Mouse (Mus musculus) midbrain, embryonic 13.5 days (tissue): ENCODE results near the gene Trim80. TPM values are rescaled to one million over a fixed set of nuclear protein-coding genes. Genes with fewer than 3 reads are reported as not detected.
"Not testable (repeated sequence)": the region's sequence is repeated elsewhere in the genome, so short reads cannot be mapped to it uniquely, and the experiment has no call there.

Experiments
- ATAC-seq: fragments of 200-750 bp; cut with Nextera tagmentation; 2 replicates; pipeline ENCODE4 v1.8.0; 2017; ENCODE audit warnings: mild to moderate bottlenecking, moderate TSS enrichment, moderate library complexity
- H3K27ac ChIP-seq: fragments of 300-500 bp; sonication (generic); 2 replicates; pipeline ENCODE4 v1.5.1; 2015; ENCODE audit warnings: inconsistent platforms, mild to moderate bottlenecking, moderate library complexity
- H3K27me3 ChIP-seq: fragments of 300-500 bp; sonication (generic); 2 replicates; pipeline ENCODE4 v1.6.1; 2015; ENCODE audit warnings: mild to moderate bottlenecking, inconsistent platforms
- H3K36me3 ChIP-seq: fragments of 300-500 bp; sonication (generic); 2 replicates; pipeline ENCODE4 v1.6.1; 2015; ENCODE audit warnings: mild to moderate bottlenecking, inconsistent platforms
- H3K4me1 ChIP-seq: fragments of 300-500 bp; sonication (generic); replicated peaks from 2 replicates; pipeline ENCODE4 v1.6.1; 2015; ENCODE audit warnings: inconsistent platforms
- H3K4me2 ChIP-seq: fragments of 300-500 bp; sonication (generic); replicated peaks from 2 replicates; pipeline ENCODE4 v1.6.1; 2015; ENCODE audit warnings: moderate library complexity, mild to moderate bottlenecking, inconsistent platforms
- H3K4me3 ChIP-seq: fragments of 300-500 bp; sonication (generic); replicated peaks from 2 replicates; pipeline ENCODE4 v1.5.1; 2015; ENCODE audit warnings: mild to moderate bottlenecking, inconsistent platforms
- H3K9ac ChIP-seq: fragments of 300-500 bp; sonication (generic); replicated peaks from 2 replicates; pipeline ENCODE4 v1.6.1; 2015; ENCODE audit warnings: mild to moderate bottlenecking, inconsistent platforms
- H3K9me3 ChIP-seq: fragments of 300-500 bp; sonication (generic); 2 replicates; pipeline ENCODE4 v1.6.1; 2016; ENCODE audit warnings: mild to moderate bottlenecking, inconsistent platforms
- WGBS: fragments of 180-500 bp; shearing (Covaris S2); methylation state at CpG from one replicate; pipeline ENCODE4 v1.1.7; 2015; 5-methylcytosine and 5-hydroxymethylcytosine counted together
- polyA plus RNA-seq: library from polyadenylated mRNA; unstranded; fragments of >200 nt; fragmentation: Nextera tagmentation; extraction: Ambion mirVana; gene quantifications from 2 replicates; pipeline ENCODE4 v1.2.1, GENCODE M21; 2015

Trim80 gene
- polyA plus RNA-seq, 1 experiment from 2014 or later = not detected

- Histone ChIP-seq H3K4me1 (peaks cover 40% of the 10 kb centered on the region), H3K4me3 (no peak overlapping the region), H3K4me2 (0 out of 2 replicates have a peak overlapping the region, but pooled peaks have one; percentile 17), H3K27me3 (no peaks in the 10 kb centered on the region), H3K9me3 (no peaks in the 10 kb centered on the region), H3K36me3 (no peaks in the 10 kb centered on the region), H3K9ac (peak overlapping the region; percentile 24; the same call in 1 of the 2 replicates), H3K27ac (no peak overlapping the region)
- 0 out of 2 replicates have a peak, but pooled peaks have one; percentile 1 for ATAC-seq
- WGBS = 26% methylated on average over 15 of the region's 15 CpGs
These were observed 33.4 kb downstream of the Trim80 start for GRCm38 (mm10) chr11:115473626-115474275.

DNA sequence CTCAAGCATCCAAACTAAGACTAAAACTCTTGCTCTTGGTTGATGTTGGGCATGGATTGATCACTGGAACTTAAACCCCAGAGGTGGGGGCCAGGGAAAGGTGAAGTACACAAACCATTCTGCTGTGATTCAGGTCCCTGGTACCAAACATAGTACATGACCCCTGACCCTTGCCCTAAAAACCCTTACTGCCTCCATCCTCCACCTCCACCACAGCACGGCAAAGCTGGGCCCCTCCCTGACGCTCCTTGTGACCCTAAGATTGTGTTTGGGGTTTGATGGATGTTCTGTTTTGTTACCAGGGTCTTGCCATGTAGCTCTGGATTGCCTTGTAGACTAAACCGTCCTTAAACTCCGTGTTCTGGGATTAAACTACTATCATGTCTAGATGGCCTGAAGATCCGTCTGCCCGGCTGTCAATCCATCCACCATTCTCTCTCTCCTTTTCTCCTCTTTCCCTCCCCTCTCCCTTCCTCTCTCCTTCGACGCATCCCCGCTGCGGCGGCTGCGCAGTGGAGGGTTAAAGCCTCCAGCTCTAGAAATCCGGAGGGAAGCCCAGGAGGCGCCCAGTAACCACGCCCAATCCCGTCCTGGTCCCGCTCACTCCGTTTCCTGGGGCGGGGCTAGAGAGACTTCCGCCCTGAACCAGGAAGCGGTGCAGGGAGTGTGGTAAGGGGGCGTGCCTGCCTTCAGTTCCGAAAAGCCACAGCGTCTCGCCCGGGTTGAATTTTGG lies 34.8 kb downstream of the Trim80 start, which contains the start of gene Armc7:
Gene Armc7, plus strand, starts transcription at position 643 of the 733 bp plus-strand sequence.
- Histone ChIP-seq H3K4me1 (peaks cover 40% of the 10 kb centered on the region), H3K36me3 (peaks cover 5% of the 10 kb centered on the region; the same call in 1 of the 2 replicates), H3K27ac (peak within 1 kb of the TSS; percentile 86), H3K9me3 (no peaks in the 10 kb centered on the region), H3K9ac (peak within 1 kb of the TSS; percentile 84), H3K27me3 (no peaks in the 10 kb centered on the region), H3K4me2 (peak within 1 kb of the TSS; percentile 85), H3K4me3 (peak within 1 kb of the TSS; percentile 93)
- ATAC-seq = peak; percentile 97
- WGBS = under 1% methylated on average over 26 of the region's 26 CpGs

DNA sequence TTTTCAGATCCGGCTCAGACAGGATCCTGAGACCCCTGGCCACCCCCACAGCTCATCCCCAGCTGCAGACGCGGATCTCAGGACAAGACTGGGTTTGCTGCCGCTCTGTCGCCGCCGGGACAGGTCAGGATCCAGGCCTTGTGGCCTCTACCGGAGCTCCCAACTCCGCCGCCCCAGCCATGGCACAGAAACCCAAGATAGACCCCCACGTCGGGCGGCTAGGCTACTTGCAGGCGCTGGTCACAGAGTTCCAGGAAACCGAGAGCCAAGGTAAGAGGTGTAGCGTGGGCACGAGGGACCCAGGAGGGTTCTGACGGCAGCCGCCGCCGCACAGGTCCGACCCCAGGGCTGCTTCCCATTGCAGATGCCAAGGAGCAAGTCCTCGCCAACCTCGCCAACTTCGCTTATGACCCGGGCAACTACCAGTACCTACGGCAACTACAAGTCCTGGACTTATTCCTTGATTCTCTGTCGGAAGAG lies 35.5 kb downstream of the Trim80 start:
- ATAC-seq = no peak; the same call in 1 of the 2 replicates
- Histone ChIP-seq H3K4me1 (peaks cover 40% of the 10 kb centered on the region), H3K4me3 (peak overlapping the region; percentile 93), H3K36me3 (peaks cover 6% of the 10 kb centered on the region; the same call in 1 of the 2 replicates), H3K27me3 (no peaks in the 10 kb centered on the region), H3K4me2 (peak overlapping the region; percentile 85), H3K9me3 (no peaks in the 10 kb centered on the region), H3K9ac (peak overlapping the region; percentile 84), H3K27ac (peak overlapping the region; percentile 86; the same call in 1 of the 2 replicates)
- 5% methylated on average over 28 of the region's 28 CpGs for WGBS

DNA sequence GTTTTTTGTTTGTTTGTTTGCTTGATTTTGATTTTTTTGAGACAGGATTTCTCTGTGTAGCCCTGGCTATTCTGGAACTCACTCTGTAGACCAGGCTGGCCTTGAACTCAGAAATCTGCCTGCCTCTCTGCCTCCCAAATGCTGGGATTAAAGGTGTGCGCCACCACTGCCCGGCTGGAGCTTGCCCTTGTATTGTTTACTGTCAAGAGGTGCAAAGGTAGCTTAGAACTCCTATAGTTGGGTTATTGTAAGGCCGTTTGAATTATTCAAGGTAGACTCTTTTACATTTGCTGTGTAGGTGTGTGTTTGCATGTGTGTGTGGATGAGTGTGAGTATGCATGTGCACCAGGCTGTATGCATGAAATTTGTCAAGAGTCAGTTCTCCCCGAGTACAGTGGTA lies 36.3 kb downstream of the Trim80 start:
- H3K27me3 ChIP-seq, H3K36me3 ChIP-seq, H3K27ac ChIP-seq, H3K9me3 ChIP-seq, ATAC-seq: not testable (repeated sequence)
- WGBS = 86% methylated on average over 4 of the region's 4 CpGs
- Histone ChIP-seq H3K9ac (peak overlapping the region; percentile 84), H3K4me3 (peak overlapping the region; percentile 93), H3K4me1 (peaks cover 40% of the 10 kb centered on the region), H3K4me2 (peak overlapping the region; percentile 85)

- WGBS = 92% methylated on average over 7 of the region's 7 CpGs
- peaks cover 11% of the 10 kb centered on the region for H3K36me3 ChIP-seq
- not testable (repeated sequence) for H3K27ac ChIP-seq, ATAC-seq, H3K27me3 ChIP-seq, H3K9me3 ChIP-seq, H3K4me2 ChIP-seq
- H3K4me3 ChIP-seq = 0 out of 2 replicates have a peak overlapping the region, but pooled peaks have one; percentile 93
- H3K9ac ChIP-seq = peak overlapping the region; percentile 24; the same call in 1 of the 2 replicates
- peaks cover 40% of the 10 kb centered on the region for H3K4me1 ChIP-seq
These were observed 37.0 kb downstream of the Trim80 start for GRCm38 (mm10) chr11:115477388-115477787.

DNA sequence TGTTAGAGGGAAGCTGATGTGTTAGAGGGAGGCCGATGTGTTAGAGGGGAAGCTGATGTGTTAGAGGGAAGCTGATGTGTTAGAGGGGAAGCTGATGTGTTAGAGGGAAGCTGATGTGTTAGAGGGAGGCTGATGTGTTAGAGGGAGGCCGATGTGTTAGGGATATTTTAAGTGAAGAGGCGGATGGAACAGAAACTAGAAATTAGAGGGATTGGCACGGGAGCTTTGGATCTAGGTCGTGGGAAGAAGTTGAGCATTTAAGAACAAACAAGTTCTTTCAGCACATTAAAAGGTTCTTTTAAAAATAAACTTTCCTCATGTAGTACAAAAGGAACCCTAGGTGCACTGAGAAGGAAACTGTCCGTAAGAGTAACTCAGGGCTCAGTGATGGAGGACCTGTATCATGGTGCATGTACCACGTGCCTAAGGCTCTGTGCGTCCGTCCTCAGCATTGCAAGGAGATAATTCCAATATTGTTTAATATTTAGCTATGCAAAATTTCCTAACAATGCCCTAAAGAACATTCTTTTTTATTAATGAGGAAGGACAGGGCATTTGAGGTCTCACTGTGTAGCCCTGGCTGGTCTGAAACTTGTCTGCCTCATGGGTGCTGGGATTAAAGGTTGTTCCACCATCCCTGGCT lies 38.1 kb downstream of the Trim80 start:
- Histone ChIP-seq H3K4me2 (no peak overlapping the region), H3K36me3 (peaks cover 11% of the 10 kb centered on the region), H3K27me3 (no peaks in the 10 kb centered on the region), H3K27ac (no peak overlapping the region), H3K4me3 (no peak overlapping the region), H3K9me3 (no peaks in the 10 kb centered on the region), H3K9ac (no peak overlapping the region), H3K4me1 (peaks cover 38% of the 10 kb centered on the region)
- no peak for ATAC-seq
- WGBS = 86% methylated on average over 9 of the region's 9 CpGs

GRCm38 (mm10) chr11:115481553-115482259 lies 41.4 kb downstream of the Trim80 start:
- H3K27ac ChIP-seq = no peak overlapping the region
- no peak overlapping the region for H3K4me3 ChIP-seq
- 88% methylated on average over 6 of the region's 6 CpGs for WGBS
- no peak overlapping the region for H3K4me2 ChIP-seq
- peaks cover 11% of the 10 kb centered on the region for H3K36me3 ChIP-seq
- peaks cover 19% of the 10 kb centered on the region for H3K4me1 ChIP-seq
- no peak overlapping the region for H3K9ac ChIP-seq
- H3K27me3 ChIP-seq = no peaks in the 10 kb centered on the region
- no peaks in the 10 kb centered on the region for H3K9me3 ChIP-seq
- no peak for ATAC-seq

GRCm38 (mm10) chr11:115483278-115483677 lies 42.9 kb downstream of the Trim80 start:
- Histone ChIP-seq H3K9ac (peak overlapping the region; percentile 40; the same call in 1 of the 2 replicates), H3K9me3 (no peaks in the 10 kb centered on the region), H3K27ac (no peak overlapping the region), H3K27me3 (no peaks in the 10 kb centered on the region), H3K4me1 (peaks cover 8% of the 10 kb centered on the region), H3K36me3 (peaks cover 11% of the 10 kb centered on the region), H3K4me2 (no peak overlapping the region), H3K4me3 (no peak overlapping the region)
- no peak for ATAC-seq
- WGBS = 70% methylated on average over 11 of the region's 11 CpGs

GRCm38 (mm10) chr11:115483726-115484125 lies 43.4 kb downstream of the Trim80 start:
- H3K36me3 ChIP-seq = peaks cover 13% of the 10 kb centered on the region
- H3K9me3 ChIP-seq = no peaks in the 10 kb centered on the region
- no peak overlapping the region for H3K27ac ChIP-seq
- 17% methylated on average over 6 of the region's 6 CpGs for WGBS
- no peak for ATAC-seq
- no peak overlapping the region for H3K4me2 ChIP-seq
- H3K27me3 ChIP-seq = no peaks in the 10 kb centered on the region
- no peak overlapping the region for H3K4me3 ChIP-seq
- H3K4me1 ChIP-seq = peaks cover 8% of the 10 kb centered on the region
- H3K9ac ChIP-seq = peak overlapping the region; percentile 40; the same call in 1 of the 2 replicates

- Histone ChIP-seq H3K27me3 (no peaks in the 10 kb centered on the region), H3K36me3 (peaks cover 22% of the 10 kb centered on the region), H3K4me1 (peaks cover 10% of the 10 kb centered on the region), H3K9ac (no peak overlapping the region; the same call in 1 of the 2 replicates), H3K4me3 (no peak overlapping the region), H3K4me2 (no peak overlapping the region), H3K27ac (peak overlapping the region; percentile 39; the same call in 1 of the 2 replicates), H3K9me3 (no peaks in the 10 kb centered on the region)
- WGBS = 25% methylated on average over 12 of the region's 12 CpGs
- ATAC-seq = peak; percentile 65
These were observed 44.8 kb downstream of the Trim80 start for GRCm38 (mm10) chr11:115485155-115485554.

GRCm38 (mm10) chr11:115488551-115489104 lies 48.3 kb downstream of the Trim80 start:
- Histone ChIP-seq H3K36me3 (peaks cover 19% of the 10 kb centered on the region), H3K9me3 (no peaks in the 10 kb centered on the region)
- no peak for ATAC-seq

More at GRCm38 (mm10) chr11:115488551-115489104, 48.3 kb downstream of the Trim80 start:
- Histone ChIP-seq H3K27me3 (peaks cover 5% of the 10 kb centered on the region; the same call in 1 of the 2 replicates), H3K4me2 (no peak overlapping the region), H3K4me1 (peaks cover 28% of the 10 kb centered on the region), H3K27ac (no peak overlapping the region), H3K4me3 (no peak overlapping the region), H3K9ac (peak overlapping the region; percentile 10; the same call in 1 of the 2 replicates)
- WGBS = 88% methylated on average over 19 of the region's 19 CpGs
